Mouse (Mus musculus): ENCODE results near the gene Arpc1b. TPM values are rescaled to one million over a fixed set of nuclear protein-coding genes. Genes with fewer than 3 reads are reported as not detected.
"Not testable (repeated sequence)": the region's sequence is repeated elsewhere in the genome, so short reads cannot be mapped to it uniquely, and the experiment has no call there.

Arpc1b gene
- polyA plus RNA-seq, 1 experiment from 2014 or later, result 214 TPM

GRCm38 (mm10) chr5:145129773-145130172 lies 15.8 kb downstream of the Arpc1b start:
- WGBS, result 67% methylated on average over 5 of the region's 6 CpGs
- not testable (repeated sequence) for ATAC-seq (replicated peaks; ENCODE audit: insufficient number of reproducible peaks, insufficient read depth, low FRiP score, low read depth); H3K27me3 ChIP-seq; H3K9me3 ChIP-seq (replicated peaks); H3K9ac ChIP-seq; H3K4me3 ChIP-seq; H3K4me2 ChIP-seq; H3K4me1 ChIP-seq (replicated peaks)
- Histone ChIP-seq H3K36me3 (peaks cover 88% of the 10 kb centered on the region), H3K27ac (0 out of 2 replicates have a peak overlapping the region, but pooled peaks have one; percentile 49)

GRCm38 (mm10) chr5:145130191-145130590 lies 16.2 kb downstream of the Arpc1b start:
- H3K4me1 ChIP-seq (replicated peaks), result 0 out of 2 replicates have a peak, but pooled peaks cover 9% of the 10 kb centered on the region
- no peak overlapping the region for H3K4me3 ChIP-seq
- H3K4me2 ChIP-seq, result no peak overlapping the region
- peaks cover 88% of the 10 kb centered on the region for H3K36me3 ChIP-seq
- H3K9me3 ChIP-seq (replicated peaks), result no peaks in the 10 kb centered on the region
- 79% methylated on average over 11 of the region's 11 CpGs for WGBS
- ATAC-seq (replicated peaks; ENCODE audit: insufficient number of reproducible peaks, insufficient read depth, low FRiP score, low read depth), result no peak
- no peak overlapping the region for H3K9ac ChIP-seq
- H3K27me3 ChIP-seq, result no peaks in the 10 kb centered on the region
- H3K27ac ChIP-seq, result 0 out of 2 replicates have a peak overlapping the region, but pooled peaks have one; percentile 49

GRCm38 (mm10) chr5:145130995-145131394 lies 17.0 kb downstream of the Arpc1b start:
- 94% methylated on average over 3 of the region's 3 CpGs for WGBS
- no peaks in the 10 kb centered on the region for H3K27me3 ChIP-seq
- no peaks in the 10 kb centered on the region for H3K9me3 ChIP-seq (replicated peaks)
- H3K4me3 ChIP-seq, result no peak overlapping the region
- ATAC-seq (replicated peaks; ENCODE audit: insufficient number of reproducible peaks, insufficient read depth, low FRiP score, low read depth), result no peak
- H3K4me2 ChIP-seq, result no peak overlapping the region
- H3K4me1 ChIP-seq (replicated peaks), result 0 out of 2 replicates have a peak, but pooled peaks cover 9% of the 10 kb centered on the region
- no peak overlapping the region for H3K9ac ChIP-seq
- H3K27ac ChIP-seq, result 0 out of 2 replicates have a peak overlapping the region, but pooled peaks have one; percentile 49
- peaks cover 88% of the 10 kb centered on the region for H3K36me3 ChIP-seq

- Histone ChIP-seq H3K4me1 (replicated peaks) (peaks cover 18% of the 10 kb centered on the region), H3K36me3 (peaks cover 80% of the 10 kb centered on the region)
- not testable (repeated sequence) for H3K9me3 ChIP-seq (replicated peaks); H3K27ac ChIP-seq; H3K4me3 ChIP-seq; H3K27me3 ChIP-seq; H3K9ac ChIP-seq; H3K4me2 ChIP-seq; ATAC-seq (replicated peaks; ENCODE audit: insufficient number of reproducible peaks, insufficient read depth, low FRiP score, low read depth)
- WGBS, result 86% methylated on average over 6 of the region's 6 CpGs
Observed at GRCm38 (mm10) chr5:145133275-145133674, 19.3 kb downstream of the Arpc1b start.

- peaks cover 30% of the 10 kb centered on the region for H3K4me1 ChIP-seq (replicated peaks)
- H3K4me2 ChIP-seq, result peak overlapping the region; percentile 75
- 8% methylated on average over 6 of the region's 6 CpGs for WGBS
- no peaks in the 10 kb centered on the region for H3K9me3 ChIP-seq (replicated peaks)
- H3K36me3 ChIP-seq, result peaks cover 56% of the 10 kb centered on the region
- no peak overlapping the region for H3K27ac ChIP-seq
- no peaks in the 10 kb centered on the region for H3K27me3 ChIP-seq
- peak overlapping the region; percentile 83 for H3K4me3 ChIP-seq
- peak overlapping the region; percentile 88 for H3K9ac ChIP-seq
- ATAC-seq (replicated peaks; ENCODE audit: insufficient number of reproducible peaks, insufficient read depth, low FRiP score, low read depth), result no peak
Observed at GRCm38 (mm10) chr5:145138836-145139235, 24.8 kb downstream of the Arpc1b start.

GRCm38 (mm10) chr5:145139571-145140519 lies 25.8 kb downstream of the Arpc1b start, which contains the start of the genes Pdap1 and Bud31:
Gene Pdap1 (minus strand): TSS chr5:145140238.
Gene Bud31 (plus strand): TSS chr5:145140362.
- peak within 1 kb of the TSS; percentile 83 for H3K4me3 ChIP-seq
- peak within 1 kb of the TSS; percentile 92 for H3K27ac ChIP-seq
- ATAC-seq (replicated peaks; ENCODE audit: insufficient number of reproducible peaks, insufficient read depth, low FRiP score, low read depth), result peak; percentile 91
- peak within 1 kb of the TSS; percentile 75 for H3K4me2 ChIP-seq
- H3K9ac ChIP-seq, result peak within 1 kb of the TSS; percentile 88
- peaks cover 30% of the 10 kb centered on the region for H3K4me1 ChIP-seq (replicated peaks)
- peaks cover 56% of the 10 kb centered on the region for H3K36me3 ChIP-seq
- no peaks in the 10 kb centered on the region for H3K9me3 ChIP-seq (replicated peaks)
- H3K27me3 ChIP-seq, result no peaks in the 10 kb centered on the region
- WGBS, result under 1% methylated on average over 81 of the region's 84 CpGs

GRCm38 (mm10) chr5:145140611-145141010 lies 26.6 kb downstream of the Arpc1b start:
- Histone ChIP-seq H3K4me2 (peak overlapping the region; percentile 75), H3K4me3 (peak overlapping the region; percentile 83), H3K9ac (peak overlapping the region; percentile 88), H3K27ac (peak overlapping the region; percentile 92), H3K27me3 (no peaks in the 10 kb centered on the region), H3K4me1 (replicated peaks) (peaks cover 30% of the 10 kb centered on the region), H3K36me3 (peaks cover 56% of the 10 kb centered on the region), H3K9me3 (replicated peaks) (no peaks in the 10 kb centered on the region)
- ATAC-seq (replicated peaks; ENCODE audit: insufficient number of reproducible peaks, insufficient read depth, low FRiP score, low read depth), result no peak
- WGBS, result under 1% methylated on average over 18 of the region's 18 CpGs

- no peaks in the 10 kb centered on the region for H3K27me3 ChIP-seq
- ATAC-seq (replicated peaks; ENCODE audit: insufficient number of reproducible peaks, insufficient read depth, low FRiP score, low read depth), result no peak
- WGBS, result 86% methylated on average over 5 of the region's 5 CpGs
Observed at GRCm38 (mm10) chr5:145147748-145148147, 33.7 kb downstream of the Arpc1b start.

GRCm38 (mm10) chr5:145149294-145149693 lies 35.3 kb downstream of the Arpc1b start:
- no peaks in the 10 kb centered on the region for H3K9me3 ChIP-seq (replicated peaks)
- ATAC-seq (replicated peaks; ENCODE audit: insufficient number of reproducible peaks, insufficient read depth, low FRiP score, low read depth), result no peak
- H3K4me1 ChIP-seq (replicated peaks), result no peaks in the 10 kb centered on the region
- H3K27ac ChIP-seq, result no peak overlapping the region
- no peaks in the 10 kb centered on the region for H3K27me3 ChIP-seq
- H3K4me3 ChIP-seq, result no peak overlapping the region
- H3K9ac ChIP-seq, result no peak overlapping the region
- no peak overlapping the region for H3K4me2 ChIP-seq
- H3K36me3 ChIP-seq, result peaks cover 99% of the 10 kb centered on the region
- WGBS, result 72% methylated on average over 6 of the region's 6 CpGs

More at GRCm38 (mm10) chr5:145147748-145148147, 33.7 kb downstream of the Arpc1b start:
- Histone ChIP-seq H3K4me2 (no peak overlapping the region), H3K9me3 (replicated peaks) (no peaks in the 10 kb centered on the region), H3K27ac (no peak overlapping the region), H3K4me3 (no peak overlapping the region), H3K36me3 (peaks cover 99% of the 10 kb centered on the region), H3K4me1 (replicated peaks) (no peaks in the 10 kb centered on the region), H3K9ac (no peak overlapping the region)

- no peak for ATAC-seq (replicated peaks; ENCODE audit: insufficient number of reproducible peaks, insufficient read depth, low FRiP score, low read depth)
- no peaks in the 10 kb centered on the region for H3K27me3 ChIP-seq
- H3K4me3 ChIP-seq, result no peak overlapping the region
- H3K27ac ChIP-seq, result no peak overlapping the region
- H3K4me2 ChIP-seq, result no peak overlapping the region
- H3K9me3 ChIP-seq (replicated peaks), result no peaks in the 10 kb centered on the region
- peaks cover 88% of the 10 kb centered on the region for H3K36me3 ChIP-seq
- H3K4me1 ChIP-seq (replicated peaks), result no peaks in the 10 kb centered on the region
- no peak overlapping the region for H3K9ac ChIP-seq
- WGBS, result 88% methylated on average over 5 of the region's 5 CpGs
Observed at GRCm38 (mm10) chr5:145152690-145153089, 38.7 kb downstream of the Arpc1b start.

GRCm38 (mm10) chr5:145161361-145161760 lies 47.3 kb downstream of the Arpc1b start:
- Histone ChIP-seq H3K4me3 (no peak overlapping the region), H3K36me3 (peaks cover 50% of the 10 kb centered on the region), H3K9me3 (replicated peaks) (no peaks in the 10 kb centered on the region), H3K4me1 (replicated peaks) (peaks cover 17% of the 10 kb centered on the region), H3K27ac (no peak overlapping the region), H3K27me3 (no peaks in the 10 kb centered on the region), H3K4me2 (no peak overlapping the region), H3K9ac (no peak overlapping the region)
- no peak for ATAC-seq (replicated peaks; ENCODE audit: insufficient number of reproducible peaks, insufficient read depth, low FRiP score, low read depth)
- WGBS, result 93% methylated on average over 14 of the region's 14 CpGs

Measured in heart, embryonic 15.5 days (tissue).